Mouse (Mus musculus): ENCODE data around the gene Fip1l1. TPM values are rescaled to one million over a fixed set of nuclear protein-coding genes. Genes with fewer than 3 reads are reported as not detected.

Fip1l1 gene
- total RNA-seq, 4 experiments from 2014 or later = 60.7 to 70.3 (median 65.0) TPM

Other genes with a start within 250 kb of the Fip1l1 start
- 10 to 100 TPM; 24.3 to 29.5 (median 27.4) TPM for gene Scfd2, start 3.7 kb upstream of the Fip1l1 start, total RNA-seq (2022)
- gene Lnx1, start 167.5 kb downstream of the Fip1l1 start, total RNA-seq (2022) = 10 to 100 TPM; 20.0 to 21.9 (median 21.1) TPM

All from left cerebral cortex, adult 8-10 months (tissue).